Mouse (Mus musculus): Measurements from ENCODE around the gene Gramd1a. TPM values are rescaled to one million over a fixed set of nuclear protein-coding genes. Genes with fewer than 3 reads are reported as not detected.

Gramd1a gene
- total and polyA plus RNA-seq, 2 experiments from 2014 or later: 25.9 to 53.9 TPM

GRCm38 (mm10) chr7:31106166-31106565, 49.5 kb downstream of the Gramd1a start:
- H3K9ac ChIP-seq (replicated peaks; ENCODE audit: low read depth, low read length): no peak overlapping the region
- no peak for DNase-seq (ENCODE audit: low spot score)
- no peak overlapping the region for H3K27ac ChIP-seq (ENCODE audit: low read depth)
- no peak overlapping the region for H3K4me3 ChIP-seq (ENCODE audit: low read depth, low read length)
- no peak for TF ChIP-seq EP300 (IDR thresholded peaks at IDR 0.05; ENCODE audit: low read depth)
- H3K9me3 ChIP-seq (replicated peaks; ENCODE audit: control insufficient read depth, low read length): no peaks in the 10 kb centered on the region
- peaks cover 4% of the 10 kb centered on the region; the same call in 1 of the 2 replicates for H3K4me1 ChIP-seq (ENCODE audit: control insufficient read depth, insufficient read depth)
- H3K27me3 ChIP-seq (ENCODE audit: control insufficient read depth, insufficient read depth, low read length): peaks cover 9% of the 10 kb centered on the region; the same call in 1 of the 2 replicates
- ATAC-seq (ENCODE audit: insufficient read depth, low read depth): no peak
- no peaks in the 10 kb centered on the region for H3K36me3 ChIP-seq (replicated peaks; ENCODE audit: control insufficient read depth, insufficient read depth, low read length)
- WGBS: 53% methylated on average over 3 of the region's 3 CpGs
- H3K4me2 ChIP-seq (ENCODE audit: low read depth, low read length): no peak overlapping the region

DNA sequence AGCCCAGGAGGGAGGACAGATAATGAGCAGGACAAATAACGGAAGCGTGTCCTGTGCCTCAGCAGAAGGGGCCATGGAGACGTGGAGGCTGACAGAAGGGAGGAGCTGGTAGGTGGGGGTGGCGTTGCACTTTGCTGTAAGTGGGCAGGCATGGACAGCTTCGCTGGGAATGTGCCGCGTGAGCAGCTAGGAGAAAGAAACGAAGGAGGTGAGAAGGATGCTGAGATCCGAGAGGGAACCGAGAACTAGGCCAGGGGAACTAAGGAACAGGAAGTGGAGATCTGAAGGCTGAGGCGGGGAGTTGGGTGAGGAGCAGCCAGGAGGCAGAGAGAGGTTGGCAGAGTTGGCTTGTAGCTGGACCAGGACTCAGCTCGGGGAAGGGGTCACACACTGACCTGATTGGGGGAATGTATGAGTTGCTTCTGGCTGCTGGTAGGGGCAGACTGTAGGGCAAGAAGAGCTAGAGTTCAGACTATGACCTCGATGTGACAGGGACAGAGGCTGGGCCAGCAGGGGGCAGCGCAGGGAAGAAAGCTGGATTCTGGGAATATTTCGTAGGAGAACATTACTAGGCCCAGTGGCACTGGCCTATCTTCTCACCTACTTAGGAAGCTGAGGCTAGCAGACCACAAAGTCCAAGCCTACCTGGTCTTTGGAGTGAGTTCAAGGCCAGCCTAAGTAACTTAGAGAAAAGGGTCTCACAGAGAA, 50.5 kb downstream of the Gramd1a start:
- peaks cover 9% of the 10 kb centered on the region; the same call in 1 of the 2 replicates for H3K27me3 ChIP-seq (ENCODE audit: control insufficient read depth, insufficient read depth, low read length)
- H3K9ac ChIP-seq (replicated peaks; ENCODE audit: low read depth, low read length): no peak overlapping the region
- ATAC-seq (ENCODE audit: insufficient read depth, low read depth) (no peak), DNase-seq (ENCODE audit: low spot score) (peak; percentile 54)
- H3K4me3 ChIP-seq (ENCODE audit: low read depth, low read length): no peak overlapping the region
- WGBS: 30% methylated on average over 15 of the region's 15 CpGs
- H3K27ac ChIP-seq (ENCODE audit: low read depth): no peak overlapping the region
- H3K9me3 ChIP-seq (replicated peaks; ENCODE audit: control insufficient read depth, low read length): no peaks in the 10 kb centered on the region
- no peak overlapping the region for H3K4me2 ChIP-seq (ENCODE audit: low read depth, low read length)
- no peaks in the 10 kb centered on the region for H3K36me3 ChIP-seq (replicated peaks; ENCODE audit: control insufficient read depth, insufficient read depth, low read length)
- peak; percentile 69 for TF ChIP-seq CTCF (IDR thresholded peaks at IDR 0.05; ENCODE audit: low read depth)
- no peak for TF ChIP-seq EP300 (IDR thresholded peaks at IDR 0.05; ENCODE audit: low read depth)
- peaks cover 4% of the 10 kb centered on the region; the same call in 1 of the 2 replicates for H3K4me1 ChIP-seq (ENCODE audit: control insufficient read depth, insufficient read depth)

DNA sequence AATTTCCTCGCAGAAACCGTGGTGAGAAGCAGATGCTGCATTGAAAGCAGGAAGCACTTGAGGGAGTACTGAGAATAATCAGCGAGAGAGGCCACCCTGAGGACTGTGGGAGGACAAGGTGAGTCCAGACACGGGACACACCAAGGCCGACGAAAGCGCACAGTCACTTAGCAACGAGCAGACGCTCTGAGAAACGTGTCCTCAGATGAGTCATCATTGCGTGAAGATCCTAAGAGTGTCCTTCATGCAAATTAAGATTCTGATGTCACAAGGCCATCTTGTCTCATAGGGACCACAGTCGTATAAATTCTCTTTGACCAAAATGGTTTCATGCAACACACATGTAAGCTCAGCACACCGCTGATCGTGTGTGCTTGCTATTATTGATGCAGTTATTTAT, 54.9 kb downstream of the Gramd1a start:
- TF ChIP-seq EP300 (IDR thresholded peaks at IDR 0.05; ENCODE audit: low read depth) (no peak), CTCF (IDR thresholded peaks at IDR 0.05; ENCODE audit: low read depth) (no peak)
- H3K27ac ChIP-seq (ENCODE audit: low read depth): no peak overlapping the region
- H3K4me3 ChIP-seq (ENCODE audit: low read depth, low read length): no peak overlapping the region
- no peak overlapping the region for H3K9ac ChIP-seq (replicated peaks; ENCODE audit: low read depth, low read length)
- H3K36me3 ChIP-seq (replicated peaks; ENCODE audit: control insufficient read depth, insufficient read depth, low read length): no peaks in the 10 kb centered on the region
- WGBS: 53% methylated on average over 14 of the region's 14 CpGs
- H3K4me2 ChIP-seq (ENCODE audit: low read depth, low read length): no peak overlapping the region
- no peaks in the 10 kb centered on the region for H3K9me3 ChIP-seq (replicated peaks; ENCODE audit: control insufficient read depth, low read length)
- H3K4me1 ChIP-seq (ENCODE audit: control insufficient read depth, insufficient read depth): no peaks in the 10 kb centered on the region
- no peak for ATAC-seq (ENCODE audit: insufficient read depth, low read depth)
- DNase-seq (ENCODE audit: low spot score): no peak
- peaks cover 9% of the 10 kb centered on the region; the same call in 1 of the 2 replicates for H3K27me3 ChIP-seq (ENCODE audit: control insufficient read depth, insufficient read depth, low read length)

DNA sequence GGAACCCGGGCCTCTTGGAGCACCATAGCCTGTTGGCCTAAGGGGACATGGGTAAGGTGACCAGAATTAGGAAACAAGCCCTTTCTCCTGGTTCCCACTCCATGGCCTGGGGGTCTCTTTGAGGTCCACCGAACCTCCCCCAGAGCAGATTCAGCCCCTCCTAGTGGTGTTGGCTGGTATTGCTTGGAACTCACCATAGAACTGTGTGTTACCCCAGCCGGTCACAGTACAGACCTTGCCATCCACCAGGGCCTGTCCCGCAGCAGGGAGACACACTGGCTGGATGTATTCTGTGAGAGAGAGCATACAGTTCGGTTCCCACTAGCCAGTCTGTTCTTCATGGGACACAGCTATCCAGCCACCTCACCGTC, 56.1 kb downstream of the Gramd1a start:
- no peaks in the 10 kb centered on the region for H3K9me3 ChIP-seq (replicated peaks; ENCODE audit: control insufficient read depth, low read length)
- H3K4me1 ChIP-seq (ENCODE audit: control insufficient read depth, insufficient read depth): no peaks in the 10 kb centered on the region
- 77% methylated on average over 6 of the region's 6 CpGs for WGBS
- no peak for ATAC-seq (ENCODE audit: insufficient read depth, low read depth)
- no peak overlapping the region for H3K9ac ChIP-seq (replicated peaks; ENCODE audit: low read depth, low read length)
- no peak overlapping the region for H3K27ac ChIP-seq (ENCODE audit: low read depth)
- DNase-seq (ENCODE audit: low spot score): no peak
- H3K36me3 ChIP-seq (replicated peaks; ENCODE audit: control insufficient read depth, insufficient read depth, low read length): no peaks in the 10 kb centered on the region
- TF ChIP-seq CTCF (IDR thresholded peaks at IDR 0.05; ENCODE audit: low read depth) (no peak), EP300 (IDR thresholded peaks at IDR 0.05; ENCODE audit: low read depth) (no peak)
- H3K4me3 ChIP-seq (ENCODE audit: low read depth, low read length): no peak overlapping the region
- no peak overlapping the region for H3K4me2 ChIP-seq (ENCODE audit: low read depth, low read length)
- peaks cover 9% of the 10 kb centered on the region; the same call in 1 of the 2 replicates for H3K27me3 ChIP-seq (ENCODE audit: control insufficient read depth, insufficient read depth, low read length)

DNA sequence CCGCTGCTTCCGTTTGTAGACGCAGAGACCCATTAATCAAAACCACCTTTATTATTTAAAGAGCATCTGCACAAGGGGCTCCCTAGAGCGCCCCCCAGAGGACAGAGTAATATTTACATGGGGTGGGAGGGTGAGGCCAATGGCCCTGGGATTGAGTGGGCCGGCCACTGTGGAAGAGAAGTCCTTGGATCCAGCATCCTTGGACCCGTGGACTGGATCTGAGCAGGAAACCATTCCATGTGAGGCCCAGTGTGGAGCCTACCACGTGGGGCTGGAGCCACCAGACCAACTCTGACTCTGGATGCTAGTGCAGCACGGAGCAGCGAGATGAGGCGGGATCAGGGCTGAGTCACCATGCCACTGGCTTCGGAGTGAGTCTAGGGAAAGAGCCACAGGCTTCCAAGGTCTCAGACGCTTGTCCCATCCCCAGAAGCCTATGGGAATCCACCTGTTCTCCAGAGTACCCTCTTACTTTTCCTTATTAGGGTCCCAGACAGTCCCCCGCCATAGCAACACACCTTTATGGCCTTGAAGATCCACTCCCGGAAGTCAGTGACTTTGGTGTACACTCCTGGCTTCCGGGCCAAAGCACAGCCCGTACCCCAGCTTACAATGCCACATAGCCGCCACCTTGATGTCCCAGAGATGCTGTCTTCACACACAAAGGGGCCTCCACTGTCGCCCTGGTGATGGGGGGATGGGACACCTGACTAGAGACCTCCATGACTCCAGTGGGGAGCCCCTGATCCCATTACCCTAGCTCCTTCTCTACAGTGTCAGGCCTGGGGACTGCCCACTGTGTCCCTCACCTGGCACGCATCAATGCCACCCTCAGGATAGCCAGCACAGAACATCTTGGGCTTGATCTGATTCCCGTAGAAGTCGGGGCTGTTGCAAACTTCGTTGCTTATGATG, 56.7 kb downstream of the Gramd1a start:
- Histone ChIP-seq H3K4me1 (ENCODE audit: control insufficient read depth, insufficient read depth) (no peaks in the 10 kb centered on the region), H3K27ac (ENCODE audit: low read depth) (no peak overlapping the region), H3K27me3 (ENCODE audit: control insufficient read depth, insufficient read depth, low read length) (peaks cover 9% of the 10 kb centered on the region; the same call in 1 of the 2 replicates), H3K9ac (replicated peaks; ENCODE audit: low read depth, low read length) (no peak overlapping the region), H3K4me3 (ENCODE audit: low read depth, low read length) (no peak overlapping the region), H3K9me3 (replicated peaks; ENCODE audit: control insufficient read depth, low read length) (no peaks in the 10 kb centered on the region), H3K36me3 (replicated peaks; ENCODE audit: control insufficient read depth, insufficient read depth, low read length) (no peaks in the 10 kb centered on the region), H3K4me2 (ENCODE audit: low read depth, low read length) (no peak overlapping the region)
- 73% methylated on average over 22 of the region's 22 CpGs for whole genome bisulfite sequencing
- DNase-seq (ENCODE audit: low spot score) (no peak), ATAC-seq (ENCODE audit: insufficient read depth, low read depth) (no peak)
- no peak for TF ChIP-seq CTCF (IDR thresholded peaks at IDR 0.05; ENCODE audit: low read depth)
- no peak for TF ChIP-seq EP300 (IDR thresholded peaks at IDR 0.05; ENCODE audit: low read depth)
